Mouse (Mus musculus): ENCODE measurements at regions not wholly inside any gene's neighbourhood (a gene's known extent, or its start where the extent isn't known, plus 50 kb on each side); places are given as distances from the start of the nearest gene placed in this dataset.

GRCm38 (mm10) chr4:21173789-21174188 lies 512.0 kb downstream of the Prdm13 start:
- H3K4me2 ChIP-seq (ENCODE audit: low read depth, low read length), result no peak overlapping the region
- no peaks in the 10 kb centered on the region for H3K9me3 ChIP-seq (replicated peaks; ENCODE audit: control insufficient read depth, low read length)
- H3K36me3 ChIP-seq (replicated peaks; ENCODE audit: control insufficient read depth, insufficient read depth, low read depth, low read length), result no peaks in the 10 kb centered on the region
- no peak overlapping the region for H3K4me3 ChIP-seq (ENCODE audit: low read depth, low read length)
- no peak overlapping the region for H3K9ac ChIP-seq (replicated peaks; ENCODE audit: low read length)
- 83% methylated on average over 6 of the region's 6 CpGs for WGBS
- no peaks in the 10 kb centered on the region for H3K27me3 ChIP-seq (ENCODE audit: control insufficient read depth, insufficient read depth, low read length)
- ATAC-seq (replicated peaks; ENCODE audit: insufficient number of reproducible peaks, low FRiP score, low TSS enrichment, low read depth) (no peak), DNase-seq (ENCODE audit: low spot score) (no peak)
- H3K27ac ChIP-seq (replicated peaks; ENCODE audit: low read depth, low read length), result no peak overlapping the region
- H3K4me1 ChIP-seq (ENCODE audit: control insufficient read depth, insufficient read depth, low read length), result no peaks in the 10 kb centered on the region

GRCm38 (mm10) chr4:21173019-21173418 lies 512.7 kb downstream of the Prdm13 start:
- Histone ChIP-seq H3K4me2 (ENCODE audit: low read depth, low read length) (no peak overlapping the region), H3K27ac (replicated peaks; ENCODE audit: low read depth, low read length) (no peak overlapping the region), H3K9me3 (replicated peaks; ENCODE audit: control insufficient read depth, low read length) (no peaks in the 10 kb centered on the region), H3K4me1 (ENCODE audit: control insufficient read depth, insufficient read depth, low read length) (no peaks in the 10 kb centered on the region), H3K27me3 (ENCODE audit: control insufficient read depth, insufficient read depth, low read length) (no peaks in the 10 kb centered on the region), H3K9ac (replicated peaks; ENCODE audit: low read length) (no peak overlapping the region), H3K4me3 (ENCODE audit: low read depth, low read length) (no peak overlapping the region), H3K36me3 (replicated peaks; ENCODE audit: control insufficient read depth, insufficient read depth, low read depth, low read length) (no peaks in the 10 kb centered on the region)
- 92% methylated on average over 1 of the region's 1 CpGs for WGBS
- ATAC-seq (replicated peaks; ENCODE audit: insufficient number of reproducible peaks, low FRiP score, low TSS enrichment, low read depth) (no peak), DNase-seq (ENCODE audit: low spot score) (no peak)

- no peaks in the 10 kb centered on the region for H3K4me1 ChIP-seq (ENCODE audit: control insufficient read depth, insufficient read depth, low read length)
- no peaks in the 10 kb centered on the region for H3K36me3 ChIP-seq (replicated peaks; ENCODE audit: control insufficient read depth, insufficient read depth, low read depth, low read length)
- H3K27me3 ChIP-seq (ENCODE audit: control insufficient read depth, insufficient read depth, low read length), result no peaks in the 10 kb centered on the region
- H3K9me3 ChIP-seq (replicated peaks; ENCODE audit: control insufficient read depth, low read length), result no peaks in the 10 kb centered on the region
- H3K27ac ChIP-seq (replicated peaks; ENCODE audit: low read depth, low read length), result no peak overlapping the region
- H3K9ac ChIP-seq (replicated peaks; ENCODE audit: low read length), result no peak overlapping the region
- 80% methylated on average over 3 of the region's 3 CpGs for WGBS
- H3K4me2 ChIP-seq (ENCODE audit: low read depth, low read length), result no peak overlapping the region
- H3K4me3 ChIP-seq (ENCODE audit: low read depth, low read length), result no peak overlapping the region
- ATAC-seq (replicated peaks; ENCODE audit: insufficient number of reproducible peaks, low FRiP score, low TSS enrichment, low read depth) (no peak), DNase-seq (ENCODE audit: low spot score) (no peak)
Measured at GRCm38 (mm10) chr4:21170734-21171133, 515.0 kb downstream of the Prdm13 start.

GRCm38 (mm10) chr4:21162124-21162523 lies 523.6 kb downstream of the Prdm13 start:
- DNase-seq (ENCODE audit: low spot score), result no peak
- Histone ChIP-seq H3K9me3 (replicated peaks; ENCODE audit: control insufficient read depth, low read length) (no peaks in the 10 kb centered on the region), H3K4me3 (ENCODE audit: low read depth, low read length) (no peak overlapping the region), H3K9ac (replicated peaks; ENCODE audit: low read length) (no peak overlapping the region), H3K27me3 (ENCODE audit: control insufficient read depth, insufficient read depth, low read length) (no peaks in the 10 kb centered on the region), H3K4me1 (ENCODE audit: control insufficient read depth, insufficient read depth, low read length) (no peaks in the 10 kb centered on the region), H3K4me2 (ENCODE audit: low read depth, low read length) (no peak overlapping the region), H3K27ac (replicated peaks; ENCODE audit: low read depth, low read length) (no peak overlapping the region), H3K36me3 (replicated peaks; ENCODE audit: control insufficient read depth, insufficient read depth, low read depth, low read length) (no peaks in the 10 kb centered on the region)
- ATAC-seq (replicated peaks; ENCODE audit: insufficient number of reproducible peaks, low FRiP score, low TSS enrichment, low read depth), result no peak

DNA sequence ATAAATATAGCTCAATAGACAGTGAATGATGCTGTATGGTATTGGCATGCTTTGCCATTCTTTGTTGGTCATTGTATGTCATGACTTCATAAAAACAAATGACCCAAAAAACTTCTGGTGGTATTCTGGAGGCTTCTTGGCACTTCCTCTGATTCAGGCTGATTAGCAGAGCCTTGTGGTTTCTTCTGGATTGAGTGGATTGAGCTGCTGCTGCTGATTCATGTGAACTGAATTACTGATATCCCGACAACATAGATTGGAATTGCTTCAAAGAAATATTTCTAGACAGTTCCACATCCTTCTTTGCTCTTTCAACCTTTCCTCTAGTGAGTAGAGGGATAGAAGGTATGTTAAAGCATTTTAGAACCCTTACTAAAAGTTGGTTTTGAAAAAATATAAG lies 559.9 kb downstream of the Prdm13 start:
- WGBS, result 87% methylated on average over 1 of the region's 1 CpGs
- H3K27ac ChIP-seq (replicated peaks; ENCODE audit: low read depth, low read length), result no peak overlapping the region
- H3K4me3 ChIP-seq (ENCODE audit: low read depth, low read length), result no peak overlapping the region
- ATAC-seq (replicated peaks; ENCODE audit: insufficient number of reproducible peaks, low FRiP score, low TSS enrichment, low read depth) (no peak), DNase-seq (ENCODE audit: low spot score) (no peak)
- no peaks in the 10 kb centered on the region for H3K4me1 ChIP-seq (ENCODE audit: control insufficient read depth, insufficient read depth, low read length)
- no peaks in the 10 kb centered on the region for H3K36me3 ChIP-seq (replicated peaks; ENCODE audit: control insufficient read depth, insufficient read depth, low read depth, low read length)
- H3K27me3 ChIP-seq (ENCODE audit: control insufficient read depth, insufficient read depth, low read length), result no peaks in the 10 kb centered on the region
- H3K9ac ChIP-seq (replicated peaks; ENCODE audit: low read length), result no peak overlapping the region
- no peak overlapping the region for H3K4me2 ChIP-seq (ENCODE audit: low read depth, low read length)
- no peaks in the 10 kb centered on the region for H3K9me3 ChIP-seq (replicated peaks; ENCODE audit: control insufficient read depth, low read length)

GRCm38 (mm10) chr4:21095741-21096140 lies 590.0 kb downstream of the Prdm13 start:
- ATAC-seq (replicated peaks; ENCODE audit: insufficient number of reproducible peaks, low FRiP score, low TSS enrichment, low read depth) (no peak), DNase-seq (ENCODE audit: low spot score) (no peak)
- Histone ChIP-seq H3K27ac (replicated peaks; ENCODE audit: low read depth, low read length) (no peak overlapping the region), H3K9me3 (replicated peaks; ENCODE audit: control insufficient read depth, low read length) (no peaks in the 10 kb centered on the region), H3K9ac (replicated peaks; ENCODE audit: low read length) (no peak overlapping the region), H3K36me3 (replicated peaks; ENCODE audit: control insufficient read depth, insufficient read depth, low read depth, low read length) (no peaks in the 10 kb centered on the region), H3K4me2 (ENCODE audit: low read depth, low read length) (no peak overlapping the region), H3K27me3 (ENCODE audit: control insufficient read depth, insufficient read depth, low read length) (no peaks in the 10 kb centered on the region), H3K4me1 (ENCODE audit: control insufficient read depth, insufficient read depth, low read length) (no peaks in the 10 kb centered on the region), H3K4me3 (ENCODE audit: low read depth, low read length) (no peak overlapping the region)
- WGBS, result 78% methylated on average over 1 of the region's 1 CpGs

DNA sequence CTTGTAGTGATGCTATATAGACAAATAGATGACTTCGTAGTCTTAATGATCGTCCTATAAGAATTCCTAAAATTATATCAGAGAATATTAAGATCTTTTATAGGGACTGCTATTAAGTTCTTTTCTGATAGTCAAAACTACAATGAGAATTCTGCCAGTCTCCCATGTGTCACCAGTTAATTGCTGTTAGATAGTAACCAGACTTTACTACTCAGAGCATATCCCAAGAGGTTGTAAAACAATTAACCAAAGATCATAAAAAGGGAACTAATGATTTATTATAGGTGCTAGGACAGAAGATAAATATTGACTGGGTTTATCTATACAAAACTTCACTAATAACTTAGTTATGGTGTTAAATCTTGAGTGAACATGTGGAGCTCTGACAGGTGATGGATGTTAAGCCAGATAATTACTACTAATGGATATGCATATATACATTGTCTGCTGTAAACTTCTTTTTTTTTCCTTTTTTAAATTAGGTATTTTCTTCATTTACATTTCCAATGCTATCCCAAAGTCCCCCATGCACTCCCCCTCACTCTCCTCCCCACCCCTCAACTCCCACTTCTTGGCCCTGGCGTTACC lies 615.5 kb downstream of the Prdm13 start:
- no peak for DNase-seq (ENCODE audit: low spot score)
- H3K9ac ChIP-seq (replicated peaks; ENCODE audit: low read length), result no peak overlapping the region
- H3K27ac ChIP-seq (replicated peaks; ENCODE audit: low read depth, low read length), result no peak overlapping the region
- H3K9me3 ChIP-seq (replicated peaks; ENCODE audit: control insufficient read depth, low read length), result no peaks in the 10 kb centered on the region
- H3K4me3 ChIP-seq (ENCODE audit: low read depth, low read length), result no peak overlapping the region
- H3K4me2 ChIP-seq (ENCODE audit: low read depth, low read length), result no peak overlapping the region
- ATAC-seq (replicated peaks; ENCODE audit: insufficient number of reproducible peaks, low FRiP score, low TSS enrichment, low read depth), result no peak
- no peaks in the 10 kb centered on the region for H3K4me1 ChIP-seq (ENCODE audit: control insufficient read depth, insufficient read depth, low read length)
- no peaks in the 10 kb centered on the region for H3K27me3 ChIP-seq (ENCODE audit: control insufficient read depth, insufficient read depth, low read length)
- WGBS, result 93% methylated on average over 3 of the region's 3 CpGs
- no peaks in the 10 kb centered on the region for H3K36me3 ChIP-seq (replicated peaks; ENCODE audit: control insufficient read depth, insufficient read depth, low read depth, low read length)

All from embryonic facial prominence, embryonic 11.5 days (tissue).